Mouse (Mus musculus): Measurements from ENCODE around the gene Sppl2a.
"Not testable (repeated sequence)": the region's sequence is repeated elsewhere in the genome, so short reads cannot be mapped to it uniquely, and the experiment has no call there.

The Sppl2a gene

GRCm38 (mm10) chr2:126932897-126933641 is at the start of gene Sppl2a:
TSS of gene Sppl2a (minus strand) at chr2:126933235.
- peak; percentile 90 to 93 for DNase-seq

DNA sequence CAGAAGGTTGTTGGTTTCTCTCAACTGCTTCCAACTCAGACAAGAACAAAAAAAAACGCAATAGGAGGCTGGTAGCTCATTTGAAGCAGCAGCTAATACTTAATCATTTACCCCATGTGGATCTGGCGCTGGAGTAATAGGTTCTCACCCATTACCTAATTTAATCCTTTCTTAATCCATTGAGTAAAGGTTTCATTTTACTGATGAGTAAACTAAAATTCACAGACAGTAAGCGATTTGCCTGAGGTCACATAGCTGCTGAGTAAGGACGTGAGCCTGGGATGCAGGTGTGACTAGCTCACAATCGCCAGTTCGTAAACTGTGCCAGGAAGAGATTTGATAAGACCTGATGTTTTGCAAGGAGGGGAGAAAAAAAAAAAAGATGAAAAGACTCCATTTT is 44.4 kb upstream of the Sppl2a start:
- DNase-seq = no peak

DNA sequence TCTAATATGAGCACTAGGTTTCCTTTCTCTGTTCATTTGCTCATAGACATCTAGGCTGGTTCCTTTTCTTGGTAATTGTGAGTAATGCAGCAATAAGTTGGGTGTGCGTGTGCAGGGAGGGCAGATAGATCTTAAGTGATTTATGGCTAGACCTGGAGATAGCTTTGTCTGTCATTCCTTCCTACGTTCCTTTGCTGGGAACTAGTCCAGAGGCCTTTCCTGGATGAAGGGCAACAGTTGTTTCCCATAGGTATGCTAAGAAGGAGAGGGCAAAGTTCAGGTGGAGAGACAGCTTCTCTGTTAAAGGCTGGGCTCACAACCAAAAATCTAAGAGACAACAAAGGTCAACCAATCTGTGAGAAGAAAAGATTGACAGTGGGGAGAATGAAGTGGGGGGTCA is 28.7 kb upstream of the Sppl2a start:
- no peak for DNase-seq

DNA sequence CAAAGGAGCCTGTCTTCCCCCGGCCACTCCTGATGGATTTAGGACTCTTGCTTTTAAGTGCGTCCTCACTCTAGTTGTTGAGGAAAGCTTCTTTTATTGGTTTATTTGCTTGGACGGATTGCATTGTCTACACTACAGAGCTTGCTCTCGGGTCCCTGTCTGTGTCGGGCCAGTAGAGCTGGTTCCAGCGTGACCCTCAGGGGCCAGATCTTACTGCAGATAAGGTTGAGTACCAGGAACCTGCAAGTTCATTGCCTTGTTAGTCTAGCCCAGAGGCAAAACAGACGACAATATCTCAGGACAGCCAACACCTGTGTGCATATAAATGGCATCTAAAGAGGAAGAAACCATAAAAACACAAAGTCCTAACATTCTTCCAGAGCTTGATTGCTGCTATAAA is 22.6 kb upstream of the Sppl2a start:
- DNase-seq = no peak

DNA sequence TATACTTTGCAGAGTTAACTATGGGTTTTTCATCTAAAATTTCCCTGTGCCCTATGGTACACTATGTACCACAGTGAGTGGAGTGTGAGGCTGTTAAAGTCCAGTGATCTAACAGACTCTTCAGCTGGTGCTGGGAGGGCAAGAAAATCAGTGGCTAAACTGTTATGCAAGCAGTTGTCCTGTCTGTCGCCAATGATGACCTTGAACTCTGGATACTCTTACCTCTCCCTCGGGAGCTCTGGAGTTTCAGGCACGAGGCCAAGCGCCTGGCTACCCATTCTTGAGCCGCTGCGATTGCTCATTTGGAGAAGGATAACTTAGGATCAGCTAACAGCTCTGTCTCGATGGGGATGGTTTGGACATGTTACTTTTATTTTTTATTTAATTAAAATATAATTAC is 18.1 kb upstream of the Sppl2a start:
- no peak for DNase-seq

- no peak for DNase-seq
These were observed 17.4 kb upstream of the Sppl2a start for GRCm38 (mm10) chr2:126950453-126950852.

- no peak for DNase-seq
These were observed 16.8 kb upstream of the Sppl2a start for GRCm38 (mm10) chr2:126949856-126950255.

- DNase-seq = not testable (repeated sequence)
These were observed 16.3 kb upstream of the Sppl2a start for GRCm38 (mm10) chr2:126949297-126949696.

DNA sequence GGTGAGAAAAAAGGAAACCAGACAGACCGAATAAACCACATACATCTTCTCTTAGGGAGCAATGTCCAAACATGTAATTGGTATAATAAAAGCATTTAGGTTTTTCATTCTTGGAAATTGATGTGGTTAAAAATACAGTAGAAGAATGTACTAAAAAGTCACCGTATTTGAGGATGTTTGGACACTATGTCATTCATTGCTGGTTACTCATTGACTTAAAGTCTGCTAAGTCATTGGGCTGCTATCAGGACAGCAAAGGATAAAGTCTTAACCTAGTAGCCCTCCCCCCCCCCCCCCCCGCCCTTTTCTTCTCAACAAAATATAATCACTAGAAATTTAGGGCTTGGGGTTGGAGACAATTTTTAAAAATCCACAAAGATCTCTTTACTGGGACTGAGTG is 15.2 kb upstream of the Sppl2a start:
- no peak for DNase-seq

DNA sequence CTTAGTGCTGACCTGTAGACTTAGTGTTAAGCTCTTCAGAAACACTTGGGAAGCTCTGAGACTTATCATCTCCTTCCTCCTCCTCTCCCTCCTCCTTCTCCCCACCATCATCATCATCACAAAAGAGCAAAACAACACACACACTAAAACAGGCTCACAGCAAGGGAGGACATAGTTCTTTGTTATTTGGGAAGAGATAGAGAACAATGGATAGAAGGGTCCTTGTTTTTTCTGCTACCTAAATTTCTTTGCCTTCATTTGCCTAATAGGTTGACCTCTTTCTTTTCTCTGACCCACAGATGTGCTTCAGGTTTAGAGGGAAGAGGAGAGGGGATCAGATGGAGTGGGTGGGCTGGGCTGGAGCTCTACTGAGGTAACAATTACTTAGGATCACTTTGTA is 14.6 kb upstream of the Sppl2a start:
- DNase-seq = no peak

DNA sequence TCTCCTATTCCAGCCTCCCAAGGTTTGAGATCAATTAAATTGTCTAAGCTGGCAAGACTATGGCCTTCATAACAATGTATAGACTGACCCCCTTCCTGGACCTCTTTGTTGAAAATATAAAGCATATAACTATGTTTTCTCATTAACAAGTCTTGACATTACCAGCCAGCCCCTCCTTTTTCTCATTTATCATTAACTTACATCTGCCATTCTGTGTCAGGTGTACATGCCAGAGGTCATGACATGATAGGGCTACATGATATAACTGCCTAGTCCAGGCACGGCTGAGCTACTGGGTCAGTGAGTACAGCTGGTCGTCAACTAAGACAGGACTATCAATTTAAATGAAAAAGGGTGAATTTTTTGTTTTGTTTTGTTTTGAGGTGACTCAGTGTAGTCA is 10.2 kb upstream of the Sppl2a start:
- DNase-seq = no peak

DNA sequence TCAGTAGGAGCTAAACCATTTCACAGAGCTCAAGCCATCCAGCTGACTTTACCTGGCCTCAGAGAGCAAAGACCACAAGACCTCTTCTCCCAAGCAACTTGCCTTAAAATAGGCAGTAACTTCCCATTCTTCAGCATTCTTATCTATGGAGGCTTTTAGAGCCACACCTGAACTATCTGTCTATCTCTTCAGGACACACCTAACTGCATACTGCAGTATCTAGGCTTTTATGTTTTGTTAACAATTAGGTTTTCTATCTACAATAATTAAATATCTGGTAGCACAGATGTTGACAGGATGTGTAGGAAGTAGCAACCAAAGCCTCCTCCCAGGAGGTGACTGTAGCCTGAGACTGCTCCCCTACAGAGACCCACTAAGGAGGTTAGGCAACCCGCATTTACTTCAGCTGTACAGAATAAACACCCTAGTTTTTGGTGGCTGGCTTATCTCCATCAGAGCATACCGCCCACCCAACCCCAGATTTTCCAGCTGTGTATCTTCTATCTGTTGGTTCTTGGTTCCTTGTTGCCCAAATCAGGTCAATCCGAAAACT is 7.4 kb upstream of the Sppl2a start:
- DNase-seq = no peak

GRCm38 (mm10) chr2:126938069-126938468 is 5.0 kb upstream of the Sppl2a start:
- DNase-seq = no peak

GRCm38 (mm10) chr2:126933921-126934320 is 886 bp upstream of the Sppl2a start:
- no peak for DNase-seq

GRCm38 (mm10) chr2:126932261-126932896 is 656 bp downstream of the Sppl2a start:
- no peak for DNase-seq

DNA sequence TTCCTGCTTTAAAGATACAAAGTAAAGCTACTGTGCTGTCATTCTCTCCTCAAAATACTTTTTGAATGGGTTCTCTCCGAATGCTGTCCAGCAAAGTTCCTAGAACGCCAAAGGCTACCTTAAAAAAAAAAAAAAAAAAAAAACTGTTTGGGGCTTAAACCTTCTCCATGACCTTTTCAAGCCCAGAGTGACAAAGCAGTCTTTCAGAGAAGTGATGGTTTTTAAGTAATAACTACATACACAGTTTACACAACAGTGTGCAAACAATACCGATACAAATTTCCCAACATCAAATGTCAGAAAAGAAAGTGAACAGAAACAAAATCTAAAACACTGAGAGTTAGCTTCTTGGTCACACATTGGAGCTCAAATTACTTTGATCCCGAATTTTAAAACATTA is 1.3 kb downstream of the Sppl2a start:
- DNase-seq = no peak

GRCm38 (mm10) chr2:126928681-126929080 is 4.4 kb downstream of the Sppl2a start:
- no peak for DNase-seq

- DNase-seq = no peak
These were observed 12.5 kb downstream of the Sppl2a start for GRCm38 (mm10) chr2:126920358-126921060.

DNA sequence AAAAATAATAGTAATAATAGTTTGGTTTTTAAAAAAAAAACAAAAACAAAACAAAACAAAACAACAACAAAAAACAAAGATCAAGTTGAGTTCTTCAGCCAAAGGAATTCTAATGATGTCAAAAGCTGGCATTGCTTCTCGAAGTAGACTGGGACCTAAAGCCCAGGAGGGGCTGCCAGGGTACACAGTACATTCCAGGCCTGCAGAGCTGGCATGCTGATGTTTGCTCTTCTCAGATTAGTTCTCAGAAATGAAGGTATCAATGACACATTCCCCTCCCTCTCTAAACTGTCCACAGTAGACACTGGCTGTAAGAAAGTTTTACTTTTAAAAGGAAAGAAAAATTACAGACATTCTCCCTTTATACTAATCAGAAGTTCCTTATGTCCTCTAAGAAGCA is 16.8 kb downstream of the Sppl2a start:
- no peak for DNase-seq

GRCm38 (mm10) chr2:126914096-126914495 is 18.9 kb downstream of the Sppl2a start:
- no peak for DNase-seq

DNA sequence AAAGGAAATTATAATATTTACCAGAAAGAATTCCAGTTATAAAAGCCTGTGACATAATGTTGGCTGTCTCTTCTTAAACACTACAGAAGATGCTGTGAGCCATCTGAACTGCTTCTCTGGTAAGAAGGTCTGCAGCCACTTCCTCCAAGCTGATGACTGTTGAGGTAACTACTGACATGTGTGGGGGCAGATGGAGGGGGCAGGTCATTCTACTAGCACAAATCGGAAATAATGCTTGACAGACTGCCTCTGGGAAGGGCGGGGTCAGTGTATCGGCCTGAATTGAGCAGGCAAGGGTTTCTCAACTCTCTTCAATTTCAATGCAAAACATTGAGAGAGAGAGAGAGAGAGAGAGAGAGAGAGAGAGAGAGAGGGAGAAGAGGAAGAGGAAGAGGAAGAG is 28.9 kb downstream of the Sppl2a start:
- DNase-seq = no peak

GRCm38 (mm10) chr2:126897511-126897910 is 35.5 kb downstream of the Sppl2a start:
- DNase-seq = peak in 1 of 2 experiments; percentile 2

- DNase-seq = no peak
These were observed 36.1 kb downstream of the Sppl2a start for GRCm38 (mm10) chr2:126896941-126897340.

- DNase-seq = no peak
These were observed 38.8 kb downstream of the Sppl2a start for GRCm38 (mm10) chr2:126894245-126894644.
